Mouse (Mus musculus): ENCODE measurements at regions not wholly inside any gene's neighbourhood (a gene's known extent, or its start where the extent isn't known, plus 50 kb on each side); places are given as distances from the start of the nearest gene placed in this dataset.

DNA sequence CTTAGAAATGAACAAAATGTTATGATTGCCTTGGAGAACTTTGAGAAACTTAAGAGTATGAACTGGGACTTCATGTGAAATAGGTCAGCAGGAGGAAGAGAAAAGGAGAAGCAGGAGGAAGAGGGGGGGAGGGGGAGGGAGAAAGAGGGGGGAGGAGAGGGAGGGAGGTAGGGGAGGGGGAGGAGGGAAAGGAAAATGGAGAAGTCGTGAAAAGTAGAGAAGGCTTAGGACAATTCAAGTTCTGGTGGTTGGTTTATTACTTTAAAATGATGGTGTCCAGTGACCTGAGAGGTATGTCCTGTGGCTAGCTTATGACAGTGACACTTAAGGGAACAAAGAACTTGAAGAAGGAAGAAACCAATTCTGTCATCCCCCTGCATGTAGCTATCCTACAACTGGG lies 171.6 kb upstream of the Egfl6 start:
- H3K27me3 ChIP-seq (replicated peaks) = no peaks in the 10 kb centered on the region
- H3K9me3 ChIP-seq (replicated peaks; ENCODE audit: low read length) = no peaks in the 10 kb centered on the region
- no peak for TF ChIP-seq GABPA (IDR thresholded peaks at IDR 0.05; ENCODE audit: insufficient replicate concordance, low read depth, low read length)
- TF ChIP-seq TCF12 (IDR thresholded peaks at IDR 0.05; ENCODE audit: low read depth, low read length) = no peak
- TF ChIP-seq JUN (IDR thresholded peaks at IDR 0.05; ENCODE audit: insufficient read depth, low read depth, low read length) = no peak
- TF ChIP-seq NRF1 (IDR thresholded peaks at IDR 0.05; ENCODE audit: low read depth, low read length) = no peak
- no peak for TF ChIP-seq CHD1 (IDR thresholded peaks at IDR 0.05; ENCODE audit: low read depth, low read length)
- no peak for TF ChIP-seq USF2 (conservative IDR thresholded peaks at IDR 0.05; ENCODE audit: low read depth, low read length)
- TF ChIP-seq RCOR1 (conservative IDR thresholded peaks at IDR 0.05; ENCODE audit: low read depth, low read length) = no peak
- TF ChIP-seq POLR2AphosphoS2 (IDR thresholded peaks at IDR 0.05; ENCODE audit: low read depth, low read length) = no peak
- TF ChIP-seq ZKSCAN1 (IDR thresholded peaks at IDR 0.05; ENCODE audit: borderline replicate concordance, low read depth, low read length) = no peak
- no peak for TF ChIP-seq EP300 (IDR thresholded peaks at IDR 0.05; ENCODE audit: low read length)
- no peak for TF ChIP-seq MEF2A (IDR thresholded peaks at IDR 0.05; ENCODE audit: borderline replicate concordance, low read depth, low read length)
- no peak for TF ChIP-seq ZMIZ1 (IDR thresholded peaks at IDR 0.05; ENCODE audit: low read depth, low read length)
- TF ChIP-seq JUND (conservative IDR thresholded peaks at IDR 0.05; ENCODE audit: low read depth, low read length) = no peak
- TF ChIP-seq ELF1 (IDR thresholded peaks at IDR 0.05; ENCODE audit: low read depth, low read length) = no peak
- no peak for TF ChIP-seq USF1 (IDR thresholded peaks at IDR 0.05; ENCODE audit: low read depth, low read length)
- no peak for TF ChIP-seq BHLHE40 (IDR thresholded peaks at IDR 0.05; ENCODE audit: low read depth, low read length)
- no peak for TF ChIP-seq CTCF (conservative IDR thresholded peaks at IDR 0.05 in 1 of 2, IDR thresholded peaks at IDR 0.05 in 1 of 2; ENCODE audit: low read depth in 2 of 2, low read length in 2 of 2)
- no peak for TF ChIP-seq SIN3A (IDR thresholded peaks at IDR 0.05; ENCODE audit: low read length)
- no peak for TF ChIP-seq HCFC1 (IDR thresholded peaks at IDR 0.05; ENCODE audit: low read depth, low read length)
- dilution Hi-C loops (cut with MboI; ENCODE audit: extremely low pct_ligation_motif_present, extremely low pct_unique_long_range_greater_than_20kb, low sequenced_read_pairs) (no loop called here), in situ Hi-C loops (cut with MboI; ENCODE audit: low pct_ligation_motif_present, low pct_unique_long_range_greater_than_20kb, low sequenced_read_pairs) (no loop called here)
- no peak overlapping the region for H3K9ac ChIP-seq (ENCODE audit: insufficient read depth, low read depth)
- H3K4me3 ChIP-seq (replicated peaks in 1 of 3; ENCODE audit: low read depth in 2 of 3, low read length in 2 of 3, poor library complexity in 1 of 3) = no peak overlapping the region
- H3K27ac ChIP-seq (ENCODE audit: insufficient read depth, low read depth) = no peak overlapping the region
- H3K36me3 ChIP-seq (replicated peaks in 1 of 2; ENCODE audit: control insufficient read depth in 1 of 2, insufficient read depth in 1 of 2, low read length in 1 of 2) = no peaks in the 10 kb centered on the region
- no peaks in the 10 kb centered on the region for H3K79me2 ChIP-seq (replicated peaks; ENCODE audit: control insufficient read depth, extremely low read depth, insufficient read depth, poor library complexity, severe bottlenecking)
- peak; percentile 3 for DNase-seq (ENCODE audit: extremely low read depth)
- H3K4me1 ChIP-seq (ENCODE audit: control insufficient read depth in 1 of 2, insufficient read depth in 2 of 2) = no peaks in the 10 kb centered on the region
- no peak overlapping the region for H3K4me2 ChIP-seq (ENCODE audit: insufficient read depth, low read depth, poor library complexity, severe bottlenecking)

- no peak overlapping the region for H3K27ac ChIP-seq (ENCODE audit: insufficient read depth, low read depth)
- TF ChIP-seq MYC (IDR thresholded peaks at IDR 0.05; ENCODE audit: low read depth, low read length) (no peak), ZKSCAN1 (IDR thresholded peaks at IDR 0.05; ENCODE audit: borderline replicate concordance, low read depth, low read length) (no peak), ZC3H11A (IDR thresholded peaks at IDR 0.05; ENCODE audit: low read depth, low read length) (no peak), ZNF384 (IDR thresholded peaks at IDR 0.05; ENCODE audit: low read depth, low read length) (no peak), SIN3A (IDR thresholded peaks at IDR 0.05; ENCODE audit: low read length) (no peak), PAX5 (IDR thresholded peaks at IDR 0.05; ENCODE audit: low read length) (no peak), MAX (IDR thresholded peaks at IDR 0.05; ENCODE audit: low read length) (no peak), CTCF (conservative IDR thresholded peaks at IDR 0.05 in 1 of 2, IDR thresholded peaks at IDR 0.05 in 1 of 2; ENCODE audit: low read depth in 2 of 2, low read length in 2 of 2) (no peak), IRF4 (IDR thresholded peaks at IDR 0.05; ENCODE audit: low read depth, low read length) (no peak), TCF12 (IDR thresholded peaks at IDR 0.05; ENCODE audit: low read depth, low read length) (no peak), CHD1 (IDR thresholded peaks at IDR 0.05; ENCODE audit: low read depth, low read length) (no peak), MXI1 (IDR thresholded peaks at IDR 0.05; ENCODE audit: low read depth, low read length) (no peak), TBP (conservative IDR thresholded peaks at IDR 0.05; ENCODE audit: low read depth, low read length) (no peak), KAT2A (IDR thresholded peaks at IDR 0.05; ENCODE audit: insufficient replicate concordance, low read length) (no peak), POLR2A (IDR thresholded peaks at IDR 0.05; ENCODE audit: low read depth, low read length) (no peak), NELFE (IDR thresholded peaks at IDR 0.05; ENCODE audit: low read depth, low read length) (no peak), JUND (conservative IDR thresholded peaks at IDR 0.05; ENCODE audit: low read depth, low read length) (no peak), CHD2 (IDR thresholded peaks at IDR 0.05; ENCODE audit: low read length) (no peak), E2F4 (IDR thresholded peaks at IDR 0.05; ENCODE audit: insufficient replicate concordance, low read depth, low read length) (no peak)
- dilution Hi-C loops (cut with MboI; ENCODE audit: extremely low pct_ligation_motif_present, extremely low pct_unique_long_range_greater_than_20kb, low sequenced_read_pairs) (no loop called here), in situ Hi-C loops (cut with MboI; ENCODE audit: low pct_ligation_motif_present, low pct_unique_long_range_greater_than_20kb, low sequenced_read_pairs) (no loop called here)
- H3K9me3 ChIP-seq (replicated peaks; ENCODE audit: low read length) = no peaks in the 10 kb centered on the region
- no peaks in the 10 kb centered on the region for H3K36me3 ChIP-seq (replicated peaks in 1 of 2; ENCODE audit: control insufficient read depth in 1 of 2, insufficient read depth in 1 of 2, low read length in 1 of 2)
- H3K79me2 ChIP-seq (replicated peaks; ENCODE audit: control insufficient read depth, extremely low read depth, insufficient read depth, poor library complexity, severe bottlenecking) = no peaks in the 10 kb centered on the region
- H3K9ac ChIP-seq (ENCODE audit: insufficient read depth, low read depth) = no peak overlapping the region
- H3K27me3 ChIP-seq (replicated peaks) = no peaks in the 10 kb centered on the region
- no peak overlapping the region for H3K4me3 ChIP-seq (replicated peaks in 1 of 3; ENCODE audit: low read depth in 2 of 3, low read length in 2 of 3, poor library complexity in 1 of 3)
- no peaks in the 10 kb centered on the region for H3K4me1 ChIP-seq (ENCODE audit: control insufficient read depth in 1 of 2, insufficient read depth in 2 of 2)
- no peak overlapping the region for H3K4me2 ChIP-seq (ENCODE audit: insufficient read depth, low read depth, poor library complexity, severe bottlenecking)
- DNase-seq (ENCODE audit: extremely low read depth) = no peak
Observed at GRCm38 (mm10) chrX:166754967-166755654, 169.6 kb upstream of the Egfl6 start.

All from CH12.LX (cell line).